Mouse (Mus musculus) CD4-positive, CD25-positive, alpha-beta regulatory T cell, adult 2 months (primary cell): ENCODE data around the gene Nptx1.

Experiments used
- DNase-seq: peaks from one replicate; pipeline ENCODE4 v3.0.0-alpha.2; 2012; ENCODE audit warnings: low read depth, low spot score

Gene Nptx1

DNA sequence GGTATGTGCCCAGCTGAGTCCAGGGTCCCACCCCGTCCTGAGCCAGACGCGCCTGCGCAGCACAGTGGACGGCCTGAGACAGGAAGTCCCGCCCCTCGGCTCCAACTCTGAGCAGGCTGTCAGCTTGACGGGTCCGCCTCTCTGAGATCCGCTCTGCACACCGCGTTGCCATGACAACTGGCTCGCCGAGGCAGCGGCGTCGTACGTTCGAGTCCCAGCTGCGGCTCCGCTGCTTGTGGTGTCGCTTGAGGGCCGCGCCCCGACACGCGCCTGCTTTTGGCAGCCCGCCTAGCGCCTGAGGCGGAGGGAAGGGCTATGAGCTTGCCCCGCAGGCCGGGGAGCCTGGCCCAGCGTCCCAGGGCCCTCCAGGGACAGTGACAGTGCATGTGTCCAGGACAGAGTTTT is 23.0 kb downstream of the Nptx1 start:
- peak; percentile 95 for DNase-seq

DNA sequence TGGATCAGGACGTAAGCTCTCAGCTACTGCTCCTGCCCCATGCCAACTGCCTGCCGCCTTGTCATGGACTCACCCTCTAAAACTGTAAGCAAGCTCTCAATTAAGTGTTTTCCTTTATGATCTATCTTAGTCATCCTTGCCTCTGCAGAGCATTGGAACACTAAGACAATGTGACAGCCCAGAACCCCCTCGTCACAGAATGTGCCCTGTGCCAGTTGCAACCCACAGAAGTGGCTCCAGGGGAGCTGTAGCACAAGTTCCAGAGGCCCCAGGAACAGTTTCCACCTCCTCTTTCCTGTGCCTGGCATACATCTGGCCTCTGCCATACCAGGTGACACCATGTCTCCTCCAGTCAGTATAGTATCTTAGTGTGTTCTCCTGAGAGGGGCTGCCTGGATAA is 24.2 kb downstream of the Nptx1 start:
- DNase-seq = no peak

DNA sequence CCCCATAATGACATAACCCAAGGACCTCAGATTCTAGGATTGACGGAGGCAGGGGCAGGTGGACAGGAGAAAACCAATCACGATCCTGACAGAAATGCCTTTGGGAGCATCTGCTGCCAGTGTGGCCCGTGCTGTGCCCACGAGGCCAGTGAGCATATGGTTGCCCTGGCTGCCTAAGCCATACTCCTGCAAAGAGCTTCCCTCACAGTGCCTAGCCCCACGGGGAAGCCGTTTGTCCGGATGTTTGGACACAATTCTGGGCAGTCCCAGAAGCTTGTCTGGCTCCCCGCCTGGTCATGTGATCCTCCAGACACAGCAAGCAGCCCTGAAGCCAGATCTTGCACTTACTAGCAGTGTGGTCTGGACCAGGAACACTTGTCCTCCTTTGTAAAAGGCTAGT is 24.8 kb downstream of the Nptx1 start:
- DNase-seq = no peak

DNA sequence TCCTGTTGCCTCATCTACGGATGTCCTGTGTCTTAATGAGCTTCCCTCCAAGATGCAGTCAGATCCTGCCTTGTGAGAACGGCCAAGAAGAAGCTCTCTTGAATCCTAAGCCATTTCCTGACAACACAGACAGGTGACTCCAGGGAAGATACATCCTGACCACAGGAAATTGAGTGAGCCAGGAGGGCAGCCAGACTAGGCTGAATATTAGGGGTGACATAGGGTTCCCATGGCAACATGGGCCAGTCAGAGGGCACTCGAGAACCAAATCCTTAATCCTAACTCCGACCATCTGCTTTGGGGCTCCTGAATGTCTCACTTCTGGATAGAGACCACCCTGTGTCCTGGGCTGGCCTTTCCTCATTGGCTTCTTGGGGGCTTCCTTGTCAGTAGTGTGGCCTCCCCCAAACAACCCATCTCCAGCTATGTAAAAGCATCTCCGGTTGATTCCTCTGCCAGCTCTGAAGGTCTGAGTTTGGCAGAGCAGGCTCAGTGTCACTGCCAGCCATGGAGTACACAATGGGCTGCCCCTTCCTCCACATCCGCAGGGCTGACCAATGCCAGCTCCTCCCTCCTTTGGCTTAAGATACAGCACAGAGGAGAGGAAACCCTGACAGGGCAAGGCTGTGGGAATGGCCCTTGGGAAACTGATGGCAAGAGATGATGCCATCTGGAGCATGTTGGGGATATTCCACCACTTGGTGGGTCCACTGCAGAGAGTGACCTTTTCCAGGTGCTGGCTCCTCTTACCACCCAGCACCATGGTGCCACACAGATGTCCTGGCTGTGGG is 25.4 kb downstream of the Nptx1 start:
- no peak for DNase-seq

DNA sequence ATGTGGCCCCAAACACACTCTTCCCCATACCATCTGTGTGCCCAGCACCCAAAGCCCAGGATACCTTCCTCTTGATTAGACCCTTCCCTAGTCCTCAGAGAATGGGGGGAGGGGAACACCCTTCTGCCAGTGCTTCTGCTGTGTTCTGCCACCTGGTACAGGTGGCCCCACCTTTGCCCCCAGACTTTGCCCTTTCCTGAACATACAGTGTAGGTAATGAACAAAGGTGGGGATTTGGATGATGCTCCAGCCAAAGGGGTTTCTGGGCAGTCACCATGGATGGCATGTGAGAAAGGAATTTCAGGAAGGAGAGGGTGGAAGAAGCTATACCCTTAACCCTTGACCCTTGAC is 26.9 kb downstream of the Nptx1 start:
- DNase-seq = no peak

DNA sequence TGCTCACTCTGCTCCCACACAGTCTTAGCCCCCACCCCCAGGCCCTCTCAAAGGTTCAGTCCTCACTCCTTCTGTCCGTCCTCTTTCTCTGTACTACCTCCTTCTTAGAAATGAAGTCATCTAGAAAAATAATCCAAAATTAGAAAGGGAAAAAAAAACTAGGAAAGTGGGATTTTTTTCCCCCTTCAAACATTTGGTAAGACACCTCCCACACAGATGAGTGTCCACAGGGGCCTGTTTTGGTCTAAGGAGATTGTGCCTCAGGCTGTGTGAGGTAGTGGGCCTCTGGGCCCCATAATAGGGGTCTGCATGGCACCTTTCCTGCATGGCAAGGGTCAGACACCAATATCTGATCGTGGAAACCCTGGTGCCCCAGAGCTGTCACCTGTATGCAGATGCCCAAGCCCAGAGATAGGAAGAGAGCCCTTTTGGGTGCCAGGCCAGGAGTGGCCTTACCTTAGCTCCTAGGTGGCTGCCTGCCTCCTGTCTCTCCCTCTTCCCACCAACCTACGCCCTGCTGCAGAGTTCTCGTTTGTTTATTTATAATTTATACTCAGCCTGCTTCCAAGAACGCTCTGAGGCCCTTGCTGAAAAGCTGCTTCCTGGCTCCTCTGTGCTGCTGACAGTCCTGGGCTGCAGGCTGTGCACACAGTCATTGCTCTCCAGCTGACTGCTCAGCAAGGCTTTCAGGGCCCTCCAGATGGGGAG is 27.4 kb downstream of the Nptx1 start:
- DNase-seq = no peak

DNA sequence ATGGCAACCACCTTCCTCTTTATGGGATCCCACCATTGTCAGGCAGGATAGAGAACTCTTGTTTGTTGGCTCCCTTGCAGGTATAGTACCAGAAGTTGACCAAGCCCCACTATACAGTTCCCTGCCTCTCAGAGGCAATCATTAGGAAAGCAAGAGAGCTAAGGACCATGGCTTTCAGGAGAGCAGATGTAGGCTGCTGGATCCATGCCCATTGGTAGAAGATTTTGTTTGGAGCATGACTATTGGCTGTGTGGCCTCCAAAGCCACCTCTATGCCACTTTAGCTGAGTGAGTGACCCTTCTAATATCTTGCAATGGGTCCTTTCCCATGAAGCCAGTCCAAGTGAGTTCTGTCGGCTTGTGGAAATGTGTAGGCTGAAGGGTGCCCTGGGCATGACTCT is 28.2 kb downstream of the Nptx1 start:
- DNase-seq = no peak

DNA sequence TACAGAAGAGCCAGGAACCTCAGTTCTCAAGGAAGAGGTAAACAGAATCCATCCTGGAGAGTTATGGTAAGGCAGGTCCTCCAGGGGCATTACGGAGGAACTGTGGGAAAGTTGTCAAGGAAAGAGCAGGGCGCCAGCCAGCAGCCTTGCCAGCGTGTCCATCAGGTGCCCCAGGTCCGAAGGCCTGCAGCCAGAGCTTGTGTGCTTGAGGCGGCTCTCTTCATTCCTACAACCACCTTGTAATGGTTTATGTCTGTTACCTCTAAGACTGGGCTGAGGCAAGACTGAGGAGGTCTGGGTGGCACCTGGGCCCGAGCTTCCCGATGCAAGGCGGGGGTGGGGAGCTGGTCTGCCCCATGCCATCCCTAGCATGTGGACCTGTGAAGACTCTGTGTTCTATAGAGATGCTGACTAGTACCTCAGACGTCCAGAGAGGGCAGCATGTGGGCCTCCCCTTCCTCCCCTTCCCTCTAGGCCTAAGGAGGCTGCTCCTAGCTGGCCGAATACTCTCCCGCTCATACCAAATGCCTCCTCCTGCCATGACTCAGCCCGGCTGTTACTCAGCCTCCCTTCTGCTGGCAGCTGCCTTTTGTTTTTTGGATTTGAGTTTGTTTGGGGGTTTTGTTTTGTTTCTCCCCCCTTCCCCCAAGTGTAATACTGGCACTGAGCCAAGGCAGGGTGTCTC is 30.7 kb downstream of the Nptx1 start:
- no peak for DNase-seq

DNA sequence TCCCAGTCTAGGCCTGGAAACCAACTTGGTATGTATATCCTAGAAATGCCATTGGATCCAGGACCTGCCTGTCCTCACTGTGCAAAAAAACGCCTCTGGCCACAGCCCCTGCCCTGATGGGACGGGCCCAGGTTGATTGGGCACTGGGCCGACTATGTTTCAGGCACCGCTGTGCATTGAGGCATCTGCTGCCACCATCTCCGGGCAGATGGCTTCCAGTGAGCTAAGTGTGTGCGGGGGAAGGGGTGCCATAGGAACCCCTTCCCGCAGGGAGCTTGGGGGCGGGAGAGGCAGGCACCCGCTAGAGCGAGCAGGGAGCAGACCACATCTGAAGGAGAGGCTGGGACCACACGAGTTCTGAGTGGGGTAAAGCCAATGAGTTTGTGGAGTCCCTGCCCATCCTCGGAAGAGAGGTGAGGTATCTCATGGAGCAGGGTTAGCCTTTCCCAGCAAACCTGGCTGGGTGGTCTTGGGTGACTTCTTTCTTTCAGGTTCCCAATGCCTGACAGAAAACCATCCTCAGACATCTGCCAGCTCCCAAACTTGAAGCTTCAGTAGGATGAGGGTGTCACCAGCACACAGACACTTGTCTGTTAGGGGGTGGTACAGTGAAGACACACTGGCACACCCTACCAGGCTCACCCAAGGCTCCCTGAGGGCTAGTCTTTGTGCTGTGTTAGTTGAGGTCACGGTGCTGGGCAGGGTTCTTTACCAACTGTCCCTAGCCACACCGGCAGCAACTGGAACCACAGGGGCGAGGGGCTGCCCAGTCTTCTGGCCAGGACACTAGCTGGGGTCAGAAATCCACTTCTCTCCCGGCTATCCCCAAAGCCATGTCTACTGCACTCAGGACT is 31.5 kb downstream of the Nptx1 start:
- no peak for DNase-seq

DNA sequence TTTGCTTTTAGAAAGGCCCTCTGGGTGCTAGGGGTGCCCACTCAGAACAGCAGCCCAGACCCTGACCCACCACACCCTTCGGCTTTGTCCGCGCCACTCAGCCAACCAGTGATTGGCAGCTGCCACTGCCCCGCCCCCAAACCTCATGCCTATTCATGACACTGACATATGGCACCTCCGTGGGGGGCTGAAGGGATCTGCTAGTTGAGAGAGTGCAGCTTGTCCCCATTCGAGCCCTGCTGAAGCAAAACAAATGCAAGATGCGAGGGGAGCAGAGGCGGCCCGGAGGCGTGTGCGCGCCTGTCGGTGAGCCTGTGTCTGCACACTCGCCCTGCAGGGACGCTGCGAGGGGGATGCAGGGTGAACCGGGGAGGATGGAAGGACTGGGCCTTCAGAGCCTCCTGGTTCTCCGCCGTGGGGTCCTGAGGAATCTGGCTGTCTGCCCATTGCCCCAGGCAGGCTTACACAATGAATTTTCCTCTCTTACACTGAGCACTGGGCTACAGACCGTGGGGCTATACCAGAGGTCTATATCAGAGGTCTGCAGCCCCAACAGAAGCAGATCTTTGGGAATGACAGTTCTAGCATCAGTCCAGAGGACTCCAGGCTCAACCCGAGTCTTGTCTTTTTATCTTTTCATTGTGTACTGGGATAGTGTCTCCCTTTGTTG is 32.5 kb downstream of the Nptx1 start:
- DNase-seq = no peak

DNA sequence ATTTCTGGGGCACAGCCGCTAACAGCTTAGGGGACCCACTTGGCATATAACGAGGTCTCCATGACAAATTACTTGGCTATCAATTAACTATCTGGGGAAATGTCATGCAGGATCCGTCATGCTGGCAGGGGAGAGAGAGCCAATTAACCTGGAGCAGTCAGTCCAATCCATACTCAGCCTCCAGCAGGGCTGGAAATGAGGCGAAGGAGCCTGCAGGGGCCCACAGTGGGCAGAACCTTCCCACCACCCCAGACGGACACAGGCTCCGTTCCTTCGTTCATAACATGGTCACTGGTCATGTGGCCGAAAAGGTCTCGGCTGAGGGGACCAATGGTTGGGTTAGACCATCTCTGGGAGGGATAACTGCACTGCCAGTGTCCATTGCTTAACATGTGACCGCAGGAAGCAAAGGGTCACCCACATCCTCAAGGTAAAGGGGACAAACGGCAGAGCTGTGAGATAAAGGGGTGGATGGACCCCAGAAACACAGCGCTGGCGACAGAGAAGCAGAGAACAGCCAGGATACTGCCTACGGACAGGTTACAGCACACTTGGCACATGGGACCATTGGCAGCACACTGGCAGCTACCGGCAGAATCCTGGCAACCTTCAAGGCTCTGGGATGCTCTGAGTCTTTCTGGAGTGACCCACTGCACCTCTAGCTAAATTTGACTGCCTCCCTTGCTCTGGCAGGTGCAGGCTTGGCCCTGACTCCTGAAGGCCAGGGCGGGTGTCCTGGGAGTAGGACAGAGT is 33.3 kb downstream of the Nptx1 start:
- DNase-seq = no peak

DNA sequence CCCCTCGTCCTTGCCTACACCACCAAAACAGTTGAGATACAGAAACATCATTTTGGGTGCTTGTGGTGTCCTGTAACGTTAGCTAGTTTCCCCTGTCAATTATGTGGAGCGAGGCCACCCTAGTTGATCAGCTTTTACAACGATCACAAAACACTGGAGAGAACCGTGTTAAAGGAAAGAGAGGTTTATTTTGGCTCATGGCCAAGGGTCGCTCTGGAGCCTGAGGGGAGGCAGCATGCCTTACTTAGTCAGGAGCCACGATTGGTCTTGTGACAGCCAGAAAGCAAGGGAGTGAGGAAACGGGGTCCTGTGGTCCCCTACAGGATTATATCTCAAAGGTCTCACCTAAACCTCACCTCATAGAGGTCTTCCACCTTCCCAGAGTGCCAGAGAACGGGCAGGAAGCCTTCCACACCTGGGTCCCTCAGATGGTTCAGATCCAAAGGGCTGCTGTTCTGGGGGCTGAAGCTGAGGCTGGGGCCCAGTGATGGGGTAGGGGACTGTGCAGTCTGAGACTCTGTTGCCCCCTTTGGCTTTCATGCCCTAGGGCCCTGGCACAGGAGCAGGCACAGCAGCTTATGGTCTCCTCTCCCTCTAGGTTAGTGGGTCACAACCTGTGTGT is 34.4 kb downstream of the Nptx1 start:
- no peak for DNase-seq

DNA sequence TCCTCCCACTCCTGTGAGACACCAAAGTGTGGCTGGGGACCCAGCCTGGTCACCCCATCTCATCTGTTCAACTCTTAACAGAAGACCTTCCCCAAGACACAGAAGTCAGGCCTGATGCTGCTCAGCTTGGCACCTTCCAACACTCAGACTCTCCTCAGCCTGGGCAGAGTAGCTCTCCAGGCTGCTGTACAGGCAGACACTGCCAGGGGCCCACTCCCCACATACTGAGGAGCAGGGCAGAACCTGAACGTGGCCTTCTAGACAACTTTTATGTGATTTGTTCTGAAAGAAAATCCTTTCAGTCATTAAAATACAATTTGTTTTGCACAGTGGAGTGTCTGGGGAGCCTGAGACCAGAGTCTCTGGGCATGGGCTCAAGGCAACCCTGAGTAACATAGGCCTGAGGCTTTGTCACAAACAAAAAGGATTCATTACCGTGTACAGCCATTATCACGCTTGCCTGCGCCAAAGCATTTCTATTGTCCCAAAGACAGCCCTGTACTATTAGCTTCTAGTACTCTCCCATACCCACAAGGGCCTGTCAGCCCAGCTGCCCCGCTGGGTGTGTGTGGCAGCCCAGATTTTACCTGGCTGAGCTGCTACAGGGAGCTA is 38.3 kb downstream of the Nptx1 start:
- no peak for DNase-seq

DNA sequence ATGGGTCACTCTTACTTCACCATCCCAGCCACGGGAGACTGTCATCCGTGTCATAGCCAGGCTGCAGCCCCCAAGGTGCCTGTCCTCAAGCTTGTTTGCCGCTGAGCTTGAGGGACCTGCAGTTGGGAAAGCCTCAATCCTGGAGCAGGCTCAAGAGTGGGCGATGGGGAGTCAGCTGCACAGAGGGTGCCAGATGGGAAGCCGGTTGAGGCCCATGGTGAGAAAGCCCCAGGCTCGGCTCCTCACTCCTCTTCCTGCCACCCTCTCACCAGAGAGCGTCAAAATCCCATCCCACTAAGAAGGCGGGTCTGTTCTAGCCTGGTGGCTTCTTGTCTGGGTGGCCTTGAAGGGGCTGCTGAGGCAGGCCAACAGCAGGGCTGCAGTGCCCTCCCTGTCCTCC is 39.8 kb downstream of the Nptx1 start:
- no peak for DNase-seq

DNA sequence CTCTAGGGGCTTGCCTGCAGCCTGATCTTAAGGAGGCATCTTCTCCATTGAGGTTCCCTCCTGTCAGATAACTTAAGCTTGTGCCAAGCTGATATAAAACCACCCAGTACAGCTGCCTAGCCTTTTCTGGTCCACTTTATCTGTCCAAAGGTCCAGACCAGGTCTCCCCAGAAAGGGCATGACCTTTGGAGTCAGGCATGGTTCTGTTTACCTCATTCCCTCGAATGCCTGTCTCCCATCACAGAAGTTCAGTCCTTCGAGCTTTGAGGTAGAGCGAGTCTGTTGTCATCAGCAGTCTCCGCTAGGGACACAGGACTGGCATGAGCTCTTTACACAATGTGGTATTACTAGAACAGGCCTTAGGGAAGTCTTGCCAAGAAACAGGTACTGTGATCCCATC is 41.2 kb downstream of the Nptx1 start:
- no peak for DNase-seq

DNA sequence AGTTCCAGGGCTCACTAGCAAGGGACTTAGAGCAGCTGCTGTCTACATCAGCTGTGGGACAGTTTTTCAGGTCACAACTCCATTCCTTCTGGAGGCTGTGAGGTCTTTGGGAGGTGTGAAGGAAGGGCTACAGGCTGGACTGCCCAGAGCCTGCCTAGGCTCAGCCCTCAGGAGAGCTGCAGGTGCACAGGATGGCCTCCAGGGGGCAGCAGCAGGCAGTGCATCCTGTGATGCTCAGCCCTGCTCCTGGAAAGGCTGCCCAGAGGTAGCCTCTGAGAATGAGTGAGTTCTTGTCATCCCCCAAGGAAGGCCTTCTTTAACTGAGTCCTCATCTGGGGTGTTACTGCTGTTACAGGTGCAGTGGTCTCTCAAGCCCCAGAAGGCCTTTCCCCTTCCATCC is 43.9 kb downstream of the Nptx1 start:
- peak; percentile 74 for DNase-seq

DNA sequence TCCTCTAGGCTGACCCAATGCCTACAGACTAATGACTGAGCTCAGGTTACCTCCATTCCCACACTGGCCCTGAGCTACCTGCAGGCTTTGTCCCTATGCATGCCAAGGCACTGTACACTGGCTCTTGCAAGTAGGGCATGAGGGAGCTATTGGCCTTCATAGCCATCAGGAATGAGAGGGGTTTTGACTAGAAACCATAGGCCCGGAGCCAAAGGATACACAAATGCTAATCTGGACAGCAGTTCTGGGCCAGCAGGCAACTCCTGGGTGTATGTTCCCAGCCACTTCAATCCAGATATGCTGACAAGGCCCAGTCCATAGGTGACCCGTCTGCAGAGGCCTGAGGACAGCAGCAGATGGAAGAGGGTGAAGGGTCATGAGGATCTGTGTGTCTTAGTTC is 47.5 kb downstream of the Nptx1 start:
- DNase-seq = no peak

DNA sequence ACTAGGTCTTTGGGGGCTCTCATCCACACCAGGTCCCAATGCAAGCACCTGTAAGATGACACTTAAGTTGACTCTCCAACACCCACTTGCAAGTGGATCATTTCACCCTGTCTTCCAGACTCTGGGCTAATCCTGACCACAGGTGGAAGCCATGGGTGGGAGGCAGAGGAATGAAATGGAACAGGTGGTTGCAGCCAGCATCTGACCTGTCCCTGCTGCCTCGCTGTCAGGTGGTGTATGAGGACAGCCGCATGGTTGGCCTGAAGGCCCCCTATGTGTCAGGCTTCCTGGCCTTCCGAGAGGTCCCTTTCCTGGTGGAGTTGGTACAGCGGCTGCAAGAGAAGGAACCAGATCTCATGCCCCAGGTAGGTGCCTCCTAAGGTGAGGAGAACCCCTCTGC is 48.3 kb downstream of the Nptx1 start:
- DNase-seq = no peak

DNA sequence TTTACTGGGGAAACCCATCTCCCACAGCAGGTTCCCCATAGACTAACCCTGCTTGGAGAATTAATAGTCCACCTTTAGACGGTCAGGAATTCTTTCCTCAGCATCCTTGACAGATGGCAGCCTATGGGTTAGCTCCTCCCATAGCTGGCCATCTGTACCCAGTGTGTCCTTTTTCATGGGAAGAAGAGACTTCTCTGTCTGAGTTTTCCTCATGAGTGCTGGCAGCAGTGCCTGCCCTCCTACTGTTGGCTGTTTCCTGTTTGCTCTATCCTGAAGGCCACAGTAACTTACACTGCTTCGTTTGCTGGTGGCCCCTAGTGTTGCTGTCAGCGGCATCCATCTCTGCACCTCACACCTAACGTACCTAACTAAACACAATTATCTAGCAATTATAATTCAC is 50.1 kb downstream of the Nptx1 start:
- DNase-seq = no peak

DNA sequence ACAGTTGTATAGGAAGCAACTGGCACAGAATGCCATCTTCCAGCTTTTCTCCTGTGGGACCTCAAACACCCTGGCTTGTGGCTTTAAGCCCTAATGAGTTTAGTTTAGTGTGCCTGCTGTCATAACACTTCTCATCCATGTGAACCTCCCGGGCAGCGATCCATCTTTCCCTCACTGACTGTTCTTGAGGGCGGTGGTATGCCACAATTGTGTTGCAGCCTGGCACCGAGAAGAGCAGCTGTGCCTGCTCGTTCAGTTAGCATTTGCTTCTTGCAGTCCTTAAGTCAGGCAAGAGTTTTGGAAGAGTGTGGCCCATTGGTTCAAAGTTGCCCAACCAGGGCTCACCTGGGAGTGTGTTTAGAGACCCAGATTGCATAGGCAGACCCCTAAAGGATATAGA is 51.4 kb downstream of the Nptx1 start:
- no peak for DNase-seq
